Mouse (Mus musculus) small intestine, adult 2 months (tissue): ENCODE data around the gene Clk3. TPM values are rescaled to one million over a fixed set of nuclear protein-coding genes. Genes with fewer than 3 reads are reported as not detected.
"Not testable (repeated sequence)": the region's sequence is repeated elsewhere in the genome, so short reads cannot be mapped to it uniquely, and the experiment has no call there.

ENCODE experiments used
- H3K27ac ChIP-seq: fragments of 200-500 bp; 2 replicates; pipeline ENCODE4 v1.5.1; 2012; ENCODE audit warnings: low read depth, low read length, control low read depth, inconsistent platforms; ENCODE audit not compliant: insufficient read depth
- H3K27me3 ChIP-seq: fragments of 200-500 bp; 2 replicates; pipeline ENCODE4 v1.6.1; 2012; ENCODE audit warnings: mild to moderate bottlenecking, moderate library complexity, low read length, inconsistent platforms; ENCODE audit not compliant: control insufficient read depth, insufficient read depth
- H3K36me3 ChIP-seq: fragments of 200-500 bp; 2 replicates; pipeline ENCODE4 v1.6.1; 2012; ENCODE audit warnings: mild to moderate bottlenecking, low read length, control low read depth, inconsistent platforms; ENCODE audit not compliant: control insufficient read depth, insufficient read depth
- H3K4me1 ChIP-seq: fragments of 200-500 bp; 2 replicates; pipeline ENCODE4 v1.6.1; 2012; ENCODE audit warnings: low read length, inconsistent platforms, mixed read lengths; ENCODE audit not compliant: control insufficient read depth, insufficient read depth, insufficient read length
- H3K4me3 ChIP-seq: fragments of 200-500 bp; 2 replicates; pipeline ENCODE4 v1.5.1; 2012; ENCODE audit warnings: low read depth, mild to moderate bottlenecking, control low read depth, inconsistent platforms, low read length, moderate library complexity
- CTCF ChIP-seq: fragments of 200-500 bp; IDR thresholded peaks from 2 replicates; pipeline ENCODE4 v1.5.1; 2012; ENCODE audit warnings: low read depth, mild to moderate bottlenecking, control low read depth, inconsistent platforms, low read length, moderate library complexity, mixed read lengths; ENCODE audit not compliant: insufficient replicate concordance, insufficient read length; ENCODE audit errors: extremely low read depth
- POLR2A ChIP-seq: fragments of 200-500 bp; IDR thresholded peaks from 2 replicates; pipeline ENCODE4 v1.6.1; 2012; ENCODE audit warnings: low read depth, mild to moderate bottlenecking, control low read depth, inconsistent platforms, low read length, moderate library complexity
- WGBS: fragments of 180-500 bp; shearing (Covaris S2); methylation state at CpG from one replicate; pipeline ENCODE4 v1.1.7; 2018; 5-methylcytosine and 5-hydroxymethylcytosine counted together
- polyA plus RNA-seq: library from polyadenylated mRNA; depleted of rRNA; stranded (reverse); fragments of >200 nt; gene quantifications from 2 replicates; pipeline ENCODE4 v1.2.3, GENCODE M21; 2012

Clk3 gene
- polyA plus RNA-seq, 1 experiment = 66.1 TPM

DNA sequence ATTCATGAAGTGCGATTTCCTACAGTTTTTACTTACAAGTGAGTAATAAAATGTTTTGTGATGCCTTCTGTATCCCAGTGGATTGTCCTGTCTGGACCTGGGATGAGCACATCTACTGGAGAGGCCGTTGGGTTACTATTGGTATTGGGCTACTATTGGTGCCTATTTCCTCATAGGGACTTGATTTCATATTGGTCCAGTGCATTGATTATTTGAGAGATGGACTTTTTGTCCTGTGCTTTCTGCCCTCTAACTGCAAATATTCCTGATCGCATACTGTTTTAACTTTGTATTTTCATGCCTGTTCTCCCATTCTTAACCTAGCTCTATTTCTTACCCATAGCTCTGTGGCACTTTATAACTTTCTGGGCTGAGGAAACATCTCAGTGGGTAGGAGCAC is 41.0 kb downstream of the Clk3 start:
- Histone ChIP-seq H3K27me3 (no peaks in the 10 kb centered on the region), H3K4me3 (no peak overlapping the region), H3K4me1 (peaks cover 3% of the 10 kb centered on the region; the same call in 1 of the 2 replicates), H3K27ac (no peak overlapping the region), H3K36me3 (peaks cover 31% of the 10 kb centered on the region)
- 94% methylated on average over 3 of the region's 3 CpGs for WGBS
- no peak for TF ChIP-seq CTCF
- no peak for TF ChIP-seq POLR2A

DNA sequence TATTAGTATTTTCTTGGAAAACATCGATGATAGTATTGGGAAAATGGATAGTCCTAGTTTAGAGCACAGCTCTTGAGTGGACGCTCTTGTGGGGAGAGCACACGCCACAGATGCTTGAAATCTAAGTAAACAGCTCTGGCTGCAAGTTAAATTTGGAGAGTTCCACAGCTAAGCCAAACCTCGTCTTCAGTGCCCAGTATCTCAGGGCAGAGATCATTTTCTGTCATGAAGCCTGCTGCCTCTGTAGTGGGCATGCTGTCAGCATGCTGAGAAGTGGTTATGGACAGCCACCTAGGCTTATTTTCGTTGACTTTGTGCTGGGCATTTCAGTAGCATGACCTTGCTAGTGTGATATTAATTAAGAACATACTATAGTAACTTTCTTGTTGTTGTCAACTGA is 41.9 kb downstream of the Clk3 start:
- Histone ChIP-seq H3K4me1 (peaks cover 3% of the 10 kb centered on the region; the same call in 1 of the 2 replicates), H3K36me3 (peaks cover 24% of the 10 kb centered on the region), H3K27ac (peak overlapping the region; percentile 54), H3K27me3 (no peaks in the 10 kb centered on the region), H3K4me3 (no peak overlapping the region)
- 66% methylated on average over 5 of the region's 5 CpGs for WGBS
- TF ChIP-seq CTCF (no peak), POLR2A (no peak)

DNA sequence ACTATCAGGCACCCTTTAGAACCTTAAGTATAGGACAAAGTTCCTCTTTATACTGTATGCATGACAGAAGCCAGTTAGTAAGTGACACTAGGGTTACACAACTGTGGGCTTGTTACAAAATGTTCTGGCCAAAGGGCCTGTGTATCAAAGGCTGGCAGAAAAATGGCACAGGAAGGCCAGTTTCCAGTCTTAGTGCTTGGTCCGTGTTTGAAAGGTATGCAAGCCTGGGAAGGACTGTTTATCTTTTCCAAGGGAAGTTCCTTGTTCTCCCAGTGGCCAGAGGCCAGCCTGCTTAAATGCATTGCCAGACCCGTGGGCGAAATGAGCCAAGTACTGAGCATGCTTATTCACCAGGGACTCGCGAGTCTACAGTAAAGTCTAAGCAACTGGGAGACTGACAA is 42.3 kb downstream of the Clk3 start:
- Histone ChIP-seq H3K36me3 (peaks cover 26% of the 10 kb centered on the region), H3K27me3 (no peaks in the 10 kb centered on the region), H3K4me3 (no peak overlapping the region), H3K4me1 (peaks cover 3% of the 10 kb centered on the region; the same call in 1 of the 2 replicates), H3K27ac (peak overlapping the region; percentile 54)
- 6% methylated on average over 5 of the region's 5 CpGs for WGBS
- TF ChIP-seq POLR2A = no peak
- TF ChIP-seq CTCF = no peak

DNA sequence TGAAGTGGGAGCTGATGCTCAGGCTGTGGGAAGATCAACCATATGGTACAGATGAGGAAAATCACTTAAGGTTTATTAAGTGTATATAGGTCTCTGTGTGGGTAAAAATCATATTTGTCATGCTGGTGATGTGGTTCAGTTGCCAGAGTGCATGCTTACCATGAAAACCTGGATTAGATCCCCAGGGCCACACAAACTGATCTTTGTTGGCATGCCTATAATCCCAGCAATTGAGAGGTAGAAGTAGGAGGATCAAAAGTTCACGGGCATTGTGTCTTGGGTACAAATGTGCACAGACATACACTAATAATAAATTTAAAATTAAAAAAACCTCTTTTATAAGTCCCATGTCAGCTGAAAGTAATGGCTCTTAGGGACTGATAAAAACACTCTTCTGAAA is 43.3 kb downstream of the Clk3 start:
- TF ChIP-seq POLR2A (no peak), CTCF (no peak)
- 57% methylated on average over 1 of the region's 1 CpGs for WGBS
- H3K27ac ChIP-seq = peak overlapping the region; percentile 28; the same call in 1 of the 2 replicates

DNA sequence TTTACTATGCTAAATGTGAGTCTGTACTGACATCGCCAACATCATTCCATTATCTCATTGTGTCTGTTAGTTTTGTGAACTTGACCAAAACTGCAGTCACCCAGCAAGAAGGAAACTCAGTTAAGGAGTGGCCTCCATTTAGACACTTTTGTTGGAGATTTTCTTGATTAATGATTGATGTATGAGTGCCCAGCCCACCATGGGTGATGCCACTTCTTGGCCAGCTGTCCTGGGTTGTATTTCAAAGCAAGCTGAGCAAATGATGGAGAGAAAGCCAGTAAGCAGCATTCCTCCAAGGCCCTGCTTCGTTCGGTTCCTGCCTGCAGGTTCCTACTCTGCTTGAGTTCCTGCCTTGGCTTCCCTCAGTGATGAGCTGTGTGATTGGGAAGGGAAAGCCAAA is 44.9 kb downstream of the Clk3 start:
- no peak overlapping the region for H3K4me3 ChIP-seq
- peaks cover 30% of the 10 kb centered on the region for H3K36me3 ChIP-seq
- H3K27ac ChIP-seq = no peak overlapping the region
- WGBS = 91% methylated on average over 3 of the region's 3 CpGs
- H3K27me3 ChIP-seq = no peaks in the 10 kb centered on the region
- TF ChIP-seq POLR2A (no peak), CTCF (no peak)
- H3K4me1 ChIP-seq = peaks cover 3% of the 10 kb centered on the region; the same call in 1 of the 2 replicates

More for the DNA sequence above, 43.3 kb downstream of the Clk3 start:
- Histone ChIP-seq H3K36me3 (peaks cover 25% of the 10 kb centered on the region), H3K4me1 (peaks cover 3% of the 10 kb centered on the region; the same call in 1 of the 2 replicates), H3K27me3 (no peaks in the 10 kb centered on the region), H3K4me3 (no peak overlapping the region)

DNA sequence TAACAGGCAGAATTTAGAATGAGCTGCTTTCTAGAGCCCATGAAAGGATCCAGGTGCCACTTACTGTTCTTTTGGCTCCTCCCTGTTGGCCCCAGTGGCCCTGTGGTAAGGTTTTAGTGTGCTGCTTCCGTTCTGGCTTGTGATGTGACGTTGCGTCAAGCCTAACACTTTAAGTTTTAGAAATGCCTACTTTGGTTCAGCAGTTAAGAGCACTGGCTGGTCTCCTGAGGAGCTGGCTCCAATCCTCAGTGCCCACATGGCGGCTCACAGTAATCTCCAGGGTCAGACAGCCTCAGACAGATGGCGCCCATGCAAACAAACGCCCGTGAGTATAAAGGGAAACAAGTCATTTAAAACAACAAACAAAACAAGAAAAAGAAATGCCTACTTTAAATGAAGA is 47.3 kb downstream of the Clk3 start:
- Histone ChIP-seq H3K4me3 (no peak overlapping the region), H3K36me3 (peaks cover 47% of the 10 kb centered on the region), H3K4me1 (no peaks in the 10 kb centered on the region; the same call in 1 of the 2 replicates), H3K27me3 (no peaks in the 10 kb centered on the region), H3K27ac (no peak overlapping the region)
- TF ChIP-seq CTCF = no peak
- no peak for TF ChIP-seq POLR2A
- 87% methylated on average over 7 of the region's 7 CpGs for WGBS

DNA sequence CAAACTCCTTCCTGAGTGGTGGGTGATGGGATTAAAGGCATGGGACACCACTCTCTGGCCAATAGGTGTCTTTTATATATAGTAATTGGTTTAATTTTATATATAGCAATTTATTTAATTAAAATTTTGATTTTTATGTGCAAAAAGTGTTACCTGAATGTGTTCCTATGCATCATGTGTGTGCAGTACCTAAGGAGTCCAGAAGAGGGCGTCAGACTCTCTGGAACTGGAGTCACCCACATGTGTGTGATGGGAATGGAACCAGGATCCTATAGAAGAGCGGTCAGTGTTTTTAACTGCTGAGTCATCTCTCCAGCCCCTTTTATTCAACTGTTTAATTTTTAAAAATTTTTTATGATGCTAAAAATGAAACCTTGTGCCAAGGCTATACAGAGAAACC is 53.5 kb downstream of the Clk3 start:
- peaks cover 41% of the 10 kb centered on the region for H3K36me3 ChIP-seq
- no peak overlapping the region for H3K4me3 ChIP-seq
- no peak overlapping the region for H3K27ac ChIP-seq
- 89% methylated on average over 2 of the region's 2 CpGs for WGBS
- TF ChIP-seq CTCF (no peak), POLR2A (no peak)
- no peaks in the 10 kb centered on the region for H3K27me3 ChIP-seq
- peaks cover 3% of the 10 kb centered on the region; the same call in 1 of the 2 replicates for H3K4me1 ChIP-seq

DNA sequence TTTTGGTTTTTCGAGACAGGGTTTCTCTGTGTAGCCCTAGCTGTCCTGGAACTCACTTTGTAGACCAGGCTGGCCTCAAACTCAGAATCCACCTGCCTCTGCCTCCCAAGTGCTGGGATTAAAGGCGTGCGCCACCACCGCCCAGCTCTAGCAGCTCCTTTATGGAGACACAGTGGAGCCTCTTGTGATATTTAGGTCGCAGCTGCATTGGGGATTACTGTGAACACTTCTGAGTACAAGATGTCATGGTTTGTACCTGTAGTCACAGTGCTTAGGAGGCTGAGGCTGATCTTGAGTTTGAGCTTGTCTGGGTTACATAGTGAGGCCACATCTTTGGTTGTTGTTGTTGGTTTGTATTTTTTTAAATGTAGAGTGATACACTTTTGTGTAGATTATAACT is 55.4 kb downstream of the Clk3 start:
- H3K4me1 ChIP-seq, H3K4me3 ChIP-seq, H3K27ac ChIP-seq, H3K27me3 ChIP-seq: not testable (repeated sequence)
- peaks cover 24% of the 10 kb centered on the region for H3K36me3 ChIP-seq
- 78% methylated on average over 5 of the region's 5 CpGs for whole genome bisulfite sequencing
